Mouse (Mus musculus) G1E (cell line): ENCODE data around the gene Ccp110.

ENCODE experiments used
- CTCF ChIP-seq: IDR thresholded peaks from 2 replicates; pipeline ENCODE4 v1.5.1; 2012; ENCODE audit warnings: low read depth, low read length, inconsistent platforms, mixed read lengths
- GATA1 ChIP-seq: IDR thresholded peaks from 2 replicates; pipeline ENCODE4 v1.6.1; 2012; ENCODE audit warnings: borderline replicate concordance, low read length, inconsistent platforms, mixed read lengths

DNA sequence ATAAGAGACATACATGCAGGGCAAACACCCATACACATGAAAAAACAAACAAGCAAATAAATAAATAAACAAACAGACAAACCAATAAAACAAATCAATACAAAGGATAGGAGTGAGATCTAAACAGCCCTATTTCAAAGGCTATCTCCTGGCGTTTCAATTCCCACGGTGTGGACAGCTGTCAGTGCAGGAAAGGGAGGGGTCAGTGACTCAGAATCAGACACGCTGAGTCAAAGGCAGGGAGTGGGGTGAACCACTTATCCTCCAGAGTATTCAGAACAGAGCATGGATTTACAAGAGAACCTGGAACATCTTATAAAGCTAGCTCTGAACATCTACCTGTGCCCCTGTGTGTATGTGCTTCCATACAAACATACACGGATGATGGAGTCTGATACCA is 15.2 kb upstream of the Ccp110 start:
- TF ChIP-seq CTCF: no peak
- TF ChIP-seq GATA1: no peak
